Mouse (Mus musculus) liver, embryonic 14.5 days (tissue): ENCODE data around the gene Ccdc117. TPM values are rescaled to one million over a fixed set of nuclear protein-coding genes. Genes with fewer than 3 reads are reported as not detected.
"Not testable (repeated sequence)": the region's sequence is repeated elsewhere in the genome, so short reads cannot be mapped to it uniquely, and the experiment has no call there.

ENCODE experiments used
- ATAC-seq: fragments of 200-750 bp; cut with Nextera tagmentation; 2 replicates; pipeline ENCODE4 v1.8.0; 2017; ENCODE audit warnings: moderate number of reproducible peaks, mild to moderate bottlenecking, moderate library complexity; ENCODE audit not compliant: insufficient read depth
- DNase-seq, 3 experiments: peaks; one replicate each; pipeline ENCODE4 v3.0.0-alpha.2; 2012 to 2013; ENCODE audit warnings: low read depth in 3 of 3, low spot score in 3 of 3
- H3K27ac ChIP-seq: fragments of 300-500 bp; sonication (generic); 2 replicates; pipeline ENCODE4 v1.5.1; 2014; ENCODE audit warnings: moderate library complexity, mild to moderate bottlenecking, control low read depth, inconsistent platforms
- H3K27me3 ChIP-seq: fragments of 300-500 bp; sonication (generic); 2 replicates; pipeline ENCODE4 v1.6.1; 2014; ENCODE audit warnings: mild to moderate bottlenecking, low read length, moderate library complexity; ENCODE audit not compliant: control insufficient read depth, insufficient read depth
- H3K36me3 ChIP-seq: fragments of 300-500 bp; sonication (generic); replicated peaks from 2 replicates; pipeline ENCODE4 v1.6.1; 2014; ENCODE audit warnings: low read depth; ENCODE audit not compliant: control insufficient read depth, insufficient read depth
- H3K4me1 ChIP-seq, 2 experiments: fragments of 200-500 bp in 1 of 2; fragments of 300-500 bp in 1 of 2; sonication (generic) in 1 of 2; replicated peaks; 2 replicates each; pipeline ENCODE4 v1.6.1; 2012 to 2014; ENCODE audit warnings: antibody characterized with exemption in 1 of 2, inconsistent platforms in 1 of 2, low read length in 1 of 2; ENCODE audit not compliant: control insufficient read depth in 2 of 2, insufficient read depth in 2 of 2
- H3K4me2 ChIP-seq: fragments of 300-500 bp; sonication (generic); 2 replicates; pipeline ENCODE4 v1.6.1; 2014; ENCODE audit warnings: low read depth, mild to moderate bottlenecking, control low read depth, moderate library complexity
- H3K4me3 ChIP-seq, 2 experiments: fragments of 200-500 bp in 1 of 2; fragments of 300-500 bp in 1 of 2; sonication (generic) in 1 of 2; 2 replicates each; pipeline ENCODE4 v1.5.1; 2012 to 2014; ENCODE audit warnings: low read depth in 2 of 2, low read length in 2 of 2, mild to moderate bottlenecking in 2 of 2, control low read depth in 1 of 2, inconsistent platforms in 1 of 2, moderate library complexity in 1 of 2; ENCODE audit not compliant: insufficient read depth in 1 of 2
- H3K9ac ChIP-seq: fragments of 300-500 bp; sonication (generic); replicated peaks from 2 replicates; pipeline ENCODE4 v1.6.1; 2014; ENCODE audit warnings: mild to moderate bottlenecking, control low read depth, moderate library complexity
- H3K9me3 ChIP-seq: fragments of 300-500 bp; sonication (generic); 2 replicates; pipeline ENCODE4 v1.6.1; 2016; ENCODE audit warnings: low read length, mixed read lengths; ENCODE audit not compliant: control insufficient read depth
- CTCF ChIP-seq: IDR thresholded peaks from 2 replicates; pipeline ENCODE4 v1.5.1; 2016; ENCODE audit warnings: antibody characterized with exemption, low read depth, control low read depth
- EP300 ChIP-seq: IDR thresholded peaks from 2 replicates; pipeline ENCODE4 v1.6.1; 2016; ENCODE audit warnings: antibody characterized with exemption, low read depth
- WGBS: fragments of 180-500 bp; shearing (Covaris S2); extraction: QIAGEN DNeasy Blood & Tissue Kit; methylation state at CpG from one replicate; pipeline ENCODE4 v1.1.7; 2014; ENCODE audit not compliant: insufficient replicate concordance; 5-methylcytosine and 5-hydroxymethylcytosine counted together
- polyA plus RNA-seq, 2 experiments: library from polyadenylated mRNA; depleted of rRNA in 1 of 2; stranded (reverse) in 1 of 2; unstranded in 1 of 2; fragments of >200 nt; fragmentation: Nextera tagmentation in 1 of 2; extraction: Ambion mirVana in 1 of 2; gene quantifications; 2 replicates each; pipeline versions ENCODE4 v1.2.1 to v1.2.3; 2012 to 2014

The Ccdc117 gene
- polyA plus RNA-seq, 2 experiments = 6.3 to 7.5 TPM

- TF ChIP-seq EP300 (no peak), CTCF (no peak)
- Histone ChIP-seq H3K27ac (no peak overlapping the region), H3K9me3 (no peaks in the 10 kb centered on the region), H3K4me3 (no peak overlapping the region), H3K27me3 (no peaks in the 10 kb centered on the region), H3K4me2 (no peak overlapping the region), H3K36me3 (no peaks in the 10 kb centered on the region), H3K9ac (no peak overlapping the region), H3K4me1 (peaks cover 0 to 9% of the 10 kb centered on the region in 2 experiments; a peak in 1 of 4 replicates)
- WGBS = 66% methylated on average over 10 of the region's 10 CpGs
- DNase-seq (no peak), ATAC-seq (no peak)
These were observed 50.9 kb downstream of the Ccdc117 start for GRCm38 (mm10) chr11:5490989-5491656.

- not testable (repeated sequence) for DNase-seq, H3K4me2 ChIP-seq, ATAC-seq, H3K27ac ChIP-seq, H3K9ac ChIP-seq, H3K9me3 ChIP-seq, H3K36me3 ChIP-seq, H3K4me3 ChIP-seq, H3K27me3 ChIP-seq
- H3K4me1 ChIP-seq = peaks cover 0 to 10% of the 10 kb centered on the region in 2 experiments; a peak in 2 of 4 replicates
- 79% methylated on average over 10 of the region's 10 CpGs for WGBS
These were observed 52.6 kb downstream of the Ccdc117 start for GRCm38 (mm10) chr11:5489433-5489832.

- Histone ChIP-seq H3K4me1 (peaks cover 0 to 2% of the 10 kb centered on the region in 2 experiments; a peak in 1 of 4 replicates), H3K9ac (peak overlapping the region; percentile 61), H3K4me3 (peak overlapping the region; percentile 62 to 84), H3K36me3 (no peaks in the 10 kb centered on the region), H3K4me2 (peak overlapping the region; percentile 83), H3K9me3 (no peaks in the 10 kb centered on the region), H3K27ac (peak overlapping the region; percentile 15; the same call in 1 of the 2 replicates), H3K27me3 (no peaks in the 10 kb centered on the region)
- peak; percentile 93 for TF ChIP-seq CTCF
- TF ChIP-seq EP300 = no peak
- ATAC-seq (peak; percentile 82), DNase-seq (peak; percentile 77 to 86 (median 79))
- 7% methylated on average over 15 of the region's 15 CpGs for WGBS
These were observed 56.6 kb downstream of the Ccdc117 start for GRCm38 (mm10) chr11:5485193-5486011.

GRCm38 (mm10) chr11:5482581-5482980 is 59.4 kb downstream of the Ccdc117 start:
- TF ChIP-seq CTCF = no peak
- no peak for TF ChIP-seq EP300

More at GRCm38 (mm10) chr11:5482581-5482980, 59.4 kb downstream of the Ccdc117 start:
- Histone ChIP-seq H3K9ac (no peak overlapping the region), H3K4me1 (peaks cover 0 to 2% of the 10 kb centered on the region in 2 experiments; a peak in 1 of 4 replicates), H3K36me3 (no peaks in the 10 kb centered on the region), H3K4me3 (no peak overlapping the region), H3K27me3 (no peaks in the 10 kb centered on the region), H3K9me3 (no peaks in the 10 kb centered on the region), H3K27ac (no peak overlapping the region), H3K4me2 (no peak overlapping the region)
- ATAC-seq (no peak), DNase-seq (no peak)
- 76% methylated on average over 13 of the region's 13 CpGs for WGBS

Other genes starting within 250 kb of the Ccdc117 start
- gene Znrf3, start 97.3 kb downstream of the Ccdc117 start, polyA plus RNA-seq (2012; rRNA removed) = 1.4 and 1.5 TPM in 2 replicates
- 2.3 and 2.4 TPM in 2 replicates for gene Znrf3, start 97.3 kb downstream of the Ccdc117 start, polyA plus RNA-seq (2014; fragmentation: Nextera tagmentation; extraction: Ambion mirVana)
- gene Xbp1, start 21.5 kb downstream of the Ccdc117 start, polyA plus RNA-seq (2012; rRNA removed) = 32.0 and 33.6 TPM in 2 replicates
- 87.4 and 92.5 TPM in 2 replicates for gene Xbp1, start 21.5 kb downstream of the Ccdc117 start, polyA plus RNA-seq (2014; fragmentation: Nextera tagmentation; extraction: Ambion mirVana)
- gene Ankrd36, start 27.5 kb upstream of the Ccdc117 start, polyA plus RNA-seq (2012; rRNA removed) = 0.17 and 0.66 TPM in 2 replicates
- gene Ankrd36, start 27.5 kb upstream of the Ccdc117 start, polyA plus RNA-seq (2014; fragmentation: Nextera tagmentation; extraction: Ambion mirVana) = 0.80 and 1.2 TPM in 2 replicates
- 46.6 and 61.8 TPM in 2 replicates for gene Mrps24, start 173.5 kb upstream of the Ccdc117 start, polyA plus RNA-seq (2012; rRNA removed)
- gene Mrps24, start 173.5 kb upstream of the Ccdc117 start, polyA plus RNA-seq (2014; fragmentation: Nextera tagmentation; extraction: Ambion mirVana) = 130 TPM in 2 replicates
- gene Urgcp, start 220.2 kb upstream of the Ccdc117 start, polyA plus RNA-seq (2012; rRNA removed) = 2.9 and 3.5 TPM in 2 replicates
- gene Urgcp, start 220.2 kb upstream of the Ccdc117 start, polyA plus RNA-seq (2014; fragmentation: Nextera tagmentation; extraction: Ambion mirVana) = 4.7 and 6.3 TPM in 2 replicates
- gene Dbnl, start 246.3 kb upstream of the Ccdc117 start, polyA plus RNA-seq (2012; rRNA removed) = 27.8 and 31.3 TPM in 2 replicates
- 35.9 and 39.7 TPM in 2 replicates for gene Dbnl, start 246.3 kb upstream of the Ccdc117 start, polyA plus RNA-seq (2014; fragmentation: Nextera tagmentation; extraction: Ambion mirVana)